Mouse (Mus musculus): Measurements from ENCODE around the gene Fbxw20. TPM values are rescaled to one million over a fixed set of nuclear protein-coding genes. Genes with fewer than 3 reads are reported as not detected.

Gene Fbxw20
- polyA plus RNA-seq, 1 experiment from 2014 or later = not detected

DNA sequence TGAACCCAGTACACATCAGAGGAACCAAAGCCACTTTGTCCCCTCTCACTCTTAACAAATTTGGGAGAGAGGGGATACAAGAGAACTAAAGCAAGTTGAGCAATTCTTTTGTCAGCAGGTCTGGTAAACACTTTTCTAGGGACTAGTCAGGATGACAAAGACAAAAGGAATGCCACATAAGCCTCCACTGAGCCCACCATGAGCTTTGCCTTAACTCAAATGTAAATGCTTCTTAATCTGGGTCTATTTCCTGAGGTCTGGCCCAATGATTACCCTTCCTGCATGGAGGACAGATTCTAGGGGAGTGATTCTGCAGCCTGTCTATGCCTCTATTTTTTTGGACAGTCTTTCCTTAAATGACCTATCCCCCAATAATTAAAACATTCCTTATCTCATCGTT lies 58.3 kb downstream of the Fbxw20 start:
- Histone ChIP-seq H3K27me3 (ENCODE audit: insufficient read depth, low read length) (no peaks in the 10 kb centered on the region), H3K36me3 (ENCODE audit: insufficient read depth) (no peaks in the 10 kb centered on the region), H3K4me1 (ENCODE audit: insufficient read depth) (no peaks in the 10 kb centered on the region), H3K9ac (no peak overlapping the region), H3K27ac (ENCODE audit: low read depth) (no peak overlapping the region), H3K9me3 (ENCODE audit: low read depth, low read length) (no peaks in the 10 kb centered on the region), H3K4me2 (no peak overlapping the region), H3K4me3 (ENCODE audit: low read depth, low read length) (no peak overlapping the region)
- no peak for TF ChIP-seq CTCF (IDR thresholded peaks at IDR 0.05; ENCODE audit: low read depth)
- 86% methylated on average over 1 of the region's 1 CpGs for WGBS
- no peak for ATAC-seq (ENCODE audit: insufficient read depth)
- no peak for DNase-seq

Other genes starting within 250 kb of the Fbxw20 start
- not detected in 2 replicates for gene Ucn2, start 248.7 kb downstream of the Fbxw20 start, polyA plus RNA-seq (2014; fragmentation: Nextera tagmentation; extraction: Ambion mirVana)
- 7.6 and 9.7 TPM in 2 replicates for gene Pfkfb4, start 243.0 kb downstream of the Fbxw20 start, polyA plus RNA-seq (2014; fragmentation: Nextera tagmentation; extraction: Ambion mirVana)
- gene Shisa5, start 196.2 kb downstream of the Fbxw20 start, polyA plus RNA-seq (2014; fragmentation: Nextera tagmentation; extraction: Ambion mirVana) = 56.6 and 61.0 TPM in 2 replicates
- gene Trex1, start 175.0 kb downstream of the Fbxw20 start, polyA plus RNA-seq (2014; fragmentation: Nextera tagmentation; extraction: Ambion mirVana) = 10.6 and 11.6 TPM in 2 replicates
- 24.5 and 27.6 TPM in 2 replicates for gene Atrip, start 160.6 kb downstream of the Fbxw20 start, polyA plus RNA-seq (2014; fragmentation: Nextera tagmentation; extraction: Ambion mirVana)
- gene Ccdc51, start 152.3 kb downstream of the Fbxw20 start, polyA plus RNA-seq (2014; fragmentation: Nextera tagmentation; extraction: Ambion mirVana) = 9.3 and 10.6 TPM in 2 replicates
- gene Tma7, start 152.2 kb downstream of the Fbxw20 start, polyA plus RNA-seq (2014; fragmentation: Nextera tagmentation; extraction: Ambion mirVana) = 599 and 638 TPM in 2 replicates
- 16.1 and 18.4 TPM in 2 replicates for gene Plxnb1, start 139.4 kb downstream of the Fbxw20 start, polyA plus RNA-seq (2014; fragmentation: Nextera tagmentation; extraction: Ambion mirVana)
- not detected in 2 replicates for gene Fbxw21, start 72.7 kb downstream of the Fbxw20 start, polyA plus RNA-seq (2014; fragmentation: Nextera tagmentation; extraction: Ambion mirVana)
- not detected in 2 replicates for gene Fbxw13, start 38.8 kb downstream of the Fbxw20 start, polyA plus RNA-seq (2014; fragmentation: Nextera tagmentation; extraction: Ambion mirVana)
- not detected in 2 replicates for gene Fbxw14, start 52.9 kb upstream of the Fbxw20 start, polyA plus RNA-seq (2014; fragmentation: Nextera tagmentation; extraction: Ambion mirVana)
- not detected in 2 replicates for gene Fbxw28, start 104.9 kb upstream of the Fbxw20 start, polyA plus RNA-seq (2014; fragmentation: Nextera tagmentation; extraction: Ambion mirVana)
- gene Fbxw22, start 169.5 kb upstream of the Fbxw20 start, polyA plus RNA-seq (2014; fragmentation: Nextera tagmentation; extraction: Ambion mirVana) = not detected in 2 replicates
- not detected in 2 replicates for gene Fbxw16, start 214.4 kb upstream of the Fbxw20 start, polyA plus RNA-seq (2014; fragmentation: Nextera tagmentation; extraction: Ambion mirVana)

Data from lung, embryonic 14.5 days (tissue).